Mouse (Mus musculus) G1E (cell line): ENCODE measurements around the gene Med4.

Experiments used
- CTCF ChIP-seq: IDR thresholded peaks from 2 replicates; pipeline ENCODE4 v1.5.1; 2012; ENCODE audit warnings: low read depth, low read length, inconsistent platforms, mixed read lengths
- GATA1 ChIP-seq: IDR thresholded peaks from 2 replicates; pipeline ENCODE4 v1.6.1; 2012; ENCODE audit warnings: borderline replicate concordance, low read length, inconsistent platforms, mixed read lengths
- POLR2AphosphoS5 ChIP-seq: IDR thresholded peaks from 2 replicates; pipeline ENCODE4 v1.6.1; 2012; ENCODE audit warnings: low read depth, low read length, inconsistent platforms; ENCODE audit not compliant: insufficient replicate concordance
- TAL1 ChIP-seq: conservative IDR thresholded peaks from 2 replicates; pipeline ENCODE4 v1.6.1; 2012; ENCODE audit warnings: low read depth, low read length, inconsistent platforms, mixed read lengths

- no peak for TF ChIP-seq CTCF
- no peak for TF ChIP-seq GATA1
- no peak for TF ChIP-seq POLR2AphosphoS5
- TF ChIP-seq TAL1, result no peak
Observed at GRCm38 (mm10) chr14:73486641-73487040, 23.2 kb upstream of the Med4 start.
